Mouse (Mus musculus) myocyte (in vitro differentiated cells): ENCODE measurements around the gene Sorcs2.

Experiments used
- E2F4 ChIP-seq: IDR thresholded peaks from one replicate; pipeline ENCODE4 v1.6.1; 2011; ENCODE audit warnings: mild to moderate bottlenecking, control low read depth, moderate library complexity; ENCODE audit not compliant: insufficient read depth
- MYOD1 ChIP-seq, 3 experiments: IDR thresholded peaks; one replicate each; pipeline ENCODE4 v1.6.1; 2011; ENCODE audit warnings: control low read depth in 2 of 3, low read depth in 2 of 3, mild to moderate bottlenecking in 2 of 3, moderate library complexity in 1 of 3; ENCODE audit not compliant: insufficient read length in 2 of 3, control insufficient read depth in 1 of 3
- POLR2A ChIP-seq: IDR thresholded peaks from one replicate; pipeline ENCODE4 v1.6.1; 2011; ENCODE audit warnings: low read depth, mild to moderate bottlenecking, control low read depth, moderate library complexity; ENCODE audit not compliant: insufficient read length

DNA sequence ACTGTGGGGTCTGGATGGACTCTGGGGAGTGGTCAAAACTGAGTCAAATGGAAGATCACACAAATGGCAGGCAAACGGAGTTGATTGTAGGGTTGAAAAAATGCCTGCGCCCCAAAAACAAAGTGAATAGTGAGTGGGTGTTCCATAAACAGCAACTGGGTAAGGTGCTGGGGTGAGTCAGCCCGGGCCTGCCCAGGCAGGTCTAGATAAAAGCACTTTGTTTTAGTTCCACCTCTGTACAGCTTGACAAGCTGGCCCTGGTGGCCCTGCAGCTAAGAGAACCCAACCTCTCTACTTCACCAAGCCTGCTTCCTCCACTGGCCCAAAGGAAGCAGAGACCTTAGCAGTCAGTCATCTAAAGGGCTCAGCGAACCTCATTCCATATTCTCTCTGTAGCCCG lies 195.2 kb downstream of the Sorcs2 start:
- no peak for TF ChIP-seq POLR2A
- TF ChIP-seq MYOD1 (IDR thresholded peaks at IDR 0.05; ENCODE audit: control insufficient read depth in 1 of 3, insufficient read length in 2 of 3, low read depth in 2 of 3) = peak in 1 of 3 experiments; percentile 9
- no peak for TF ChIP-seq E2F4
